In the genomic region with DNA sequence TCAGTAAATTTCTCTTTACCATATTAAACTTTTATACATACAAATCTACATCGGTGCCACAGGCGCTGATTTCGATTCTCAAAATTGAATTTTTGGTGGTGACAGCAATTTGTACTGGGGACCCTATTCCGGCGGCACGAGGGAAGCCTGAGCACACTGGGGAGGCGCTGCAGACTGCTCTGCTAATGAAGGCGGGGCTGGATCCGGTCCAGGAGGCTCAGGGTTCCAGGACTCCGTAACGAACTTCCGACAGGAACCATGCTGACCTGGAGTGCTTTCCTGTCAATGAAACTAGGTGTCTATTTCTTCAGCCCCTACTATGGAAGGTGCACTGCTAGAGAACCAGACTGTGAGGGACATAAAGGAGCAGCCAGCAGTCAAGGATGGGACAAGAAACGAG, we compare ENCODE assay signal across 23 mouse cellular contexts. TPM values are rescaled to one million over a fixed set of nuclear protein-coding genes. Genes with fewer than 3 reads are reported as not detected.
DNase-seq lines count a peak whose midpoint lies in the region; ATAC-seq and TF ChIP-seq lines count a peak whose summit lies in the region.
"Had no signal": no experiment of that assay in that cellular context is flagged by ENCODE, and none has a peak within 500 bp of the region (broad histone marks: within the 10 kb centered on the region; RNA-seq: fewer than 3 reads in every experiment).

No protein-coding gene starts in this region.

- no peaks in the 10 kb centered on the region for H3K27me3 ChIP-seq in cerebellum, adult 2 months (ENCODE audit: control insufficient read depth, insufficient read depth, low read length)
- H3K27me3 ChIP-seq in midbrain, embryonic 15.5 days (replicated peaks): no peaks in the 10 kb centered on the region
- H3K27me3 ChIP-seq in midbrain, embryonic 11.5 days (ENCODE audit: control insufficient read depth, insufficient read depth, low read length): no peaks in the 10 kb centered on the region
- H3K27me3 ChIP-seq: embryonic facial prominence, embryonic 13.5 days; forebrain, embryonic 12.5 days; intestine, embryonic 15.5 days; liver, embryonic 13.5 days; megakaryocyte, embryonic 14.5 days had no signal

- H3K4me1 ChIP-seq in cerebellum, adult 2 months (ENCODE audit: control insufficient read depth, insufficient read depth, low read length): peaks cover 52% of the 10 kb centered on the region
- peaks cover 81% of the 10 kb centered on the region for H3K4me1 ChIP-seq in midbrain, embryonic 15.5 days
- H3K4me1 ChIP-seq in midbrain, embryonic 11.5 days (ENCODE audit: control insufficient read depth, insufficient read depth, low read length): peaks cover 16% of the 10 kb centered on the region
- peaks cover 75% of the 10 kb centered on the region for H3K4me1 ChIP-seq in olfactory bulb, adult 2 months (ENCODE audit: control insufficient read depth, insufficient read depth, low read length)

- no peak overlapping the region for H3K4me3 ChIP-seq in cerebellum, adult 2 months (replicated peaks; ENCODE audit: insufficient read depth, low read depth, low read length)
- no peak overlapping the region for H3K4me3 ChIP-seq in midbrain, embryonic 15.5 days
- no peak overlapping the region for H3K4me3 ChIP-seq in midbrain, embryonic 11.5 days (ENCODE audit: low read depth, low read length)
- no peak overlapping the region for H3K4me3 ChIP-seq in olfactory bulb, adult 2 months (ENCODE audit: insufficient read depth, low read depth, low read length)
- H3K4me3 ChIP-seq: embryonic facial prominence, embryonic 13.5 days; erythroblast, embryonic 14.5 days; forebrain, embryonic 12.5 days; heart, adult 2 months; intestine, embryonic 15.5 days; liver, embryonic 13.5 days; megakaryocyte, embryonic 14.5 days; neural tube, embryonic 15.5 days had no signal

- no peaks in the 10 kb centered on the region for H3K36me3 ChIP-seq in midbrain, embryonic 15.5 days (replicated peaks)
- H3K36me3 ChIP-seq in midbrain, embryonic 11.5 days (ENCODE audit: control insufficient read depth, insufficient read depth, low read length): no peaks in the 10 kb centered on the region

- ATAC-seq in midbrain, embryonic 15.5 days (replicated peaks): no peak
- ATAC-seq in midbrain, embryonic 11.5 days (ENCODE audit: low FRiP score): no peak
- ATAC-seq: hindbrain, embryonic 16.5 days; intestine, embryonic 15.5 days had no signal

- H3K9me3 ChIP-seq in midbrain, embryonic 15.5 days: no peaks in the 10 kb centered on the region
- H3K9me3 ChIP-seq in midbrain, embryonic 11.5 days (ENCODE audit: control insufficient read depth, low read length): no peaks in the 10 kb centered on the region
- H3K9me3 ChIP-seq: embryonic facial prominence, embryonic 13.5 days; forebrain, embryonic 12.5 days; intestine, embryonic 15.5 days; liver, embryonic 13.5 days; megakaryocyte, embryonic 14.5 days; neural tube, embryonic 15.5 days had no signal

- H3K27ac ChIP-seq in cerebellum, adult 2 months (ENCODE audit: insufficient read depth, low read length): no peak overlapping the region
- 0 out of 2 replicates have a peak overlapping the region, but pooled peaks have one; percentile 6 for H3K27ac ChIP-seq in midbrain, embryonic 15.5 days
- no peak overlapping the region for H3K27ac ChIP-seq in midbrain, embryonic 11.5 days (ENCODE audit: low read depth, low read length)
- peak overlapping the region; percentile 87; the same call in 1 of the 2 replicates for H3K27ac ChIP-seq in olfactory bulb, adult 2 months (ENCODE audit: insufficient read depth, low read depth, low read length)
- H3K27ac ChIP-seq: embryonic facial prominence, embryonic 13.5 days; heart, adult 2 months; liver, embryonic 13.5 days had no signal

- H3K9ac ChIP-seq in midbrain, embryonic 15.5 days: no peak overlapping the region
- no peak overlapping the region for H3K9ac ChIP-seq in midbrain, embryonic 11.5 days (ENCODE audit: low read length)
- H3K9ac ChIP-seq: forebrain, embryonic 12.5 days; intestine, embryonic 15.5 days; lung, embryonic 14.5 days had no signal

- no peak for TF ChIP-seq POLR2A in cerebellum, adult 2 months (IDR thresholded peaks at IDR 0.05; ENCODE audit: borderline replicate concordance, insufficient read depth, low read length)
- no peak for TF ChIP-seq POLR2A in olfactory bulb, adult 2 months (IDR thresholded peaks at IDR 0.05; ENCODE audit: insufficient read depth, low read depth, low read length)

- WGBS in cerebellum, adult 2 months: 43% methylated on average over 13 of the region's 13 CpGs
- WGBS in midbrain, embryonic 15.5 days: 68% methylated on average over 13 of the region's 13 CpGs
- WGBS in midbrain, embryonic 11.5 days: 85% methylated on average over 13 of the region's 13 CpGs
- WGBS in olfactory bulb, adult 2 months: 62% methylated on average over 13 of the region's 13 CpGs

- peak; percentile 60 to 69 for DNase-seq in cerebellum, postnatal 14 days
- DNase-seq in cerebellum, adult 2 months: no peak
- peak; percentile 69 for DNase-seq in kidney, postnatal 10 days
- DNase-seq in kidney, adult 8-10 months: no peak
- DNase-seq in midbrain, embryonic 11.5 days (ENCODE audit: low spot score, missing footprints): no peak
- no peak for DNase-seq in lung, postnatal 4 days
- DNase-seq: adrenal gland, adult 2 months; gastrocnemius, postnatal 25 days; heart, adult 2 months; liver, embryonic 13.5 days; lung, embryonic 14.5 days; right cerebral cortex, postnatal 25 days; thymus, postnatal 25 days had no signal

- TF ChIP-seq CTCF in cerebellum, adult 2 months (IDR thresholded peaks at IDR 0.05; ENCODE audit: borderline replicate concordance, insufficient read depth, low read depth, low read length): no peak
- no peak for TF ChIP-seq CTCF in olfactory bulb, adult 2 months (IDR thresholded peaks at IDR 0.05; ENCODE audit: insufficient read depth, low read depth, low read length)

- no peak overlapping the region for H3K4me2 ChIP-seq in midbrain, embryonic 15.5 days
- no peak overlapping the region for H3K4me2 ChIP-seq in midbrain, embryonic 11.5 days
- H3K4me2 ChIP-seq: embryonic facial prominence, embryonic 13.5 days; forebrain, embryonic 12.5 days; intestine, embryonic 15.5 days; lung, embryonic 14.5 days had no signal

RNA-seq across cellular contexts. Expression of a gene that starts 4.4 kb away (rescaled TPM):
- 316 and 330 TPM in 2 replicates for polyA plus RNA-seq in cerebellum, adult 2 months (2012; rRNA removed)
- 365 and 372 TPM in 2 replicates for polyA plus RNA-seq in midbrain, embryonic 15.5 days (2015; fragmentation: Nextera tagmentation; extraction: Ambion mirVana)
- 316 and 332 TPM in 2 replicates for polyA plus RNA-seq in midbrain, embryonic 11.5 days (2014; fragmentation: Nextera tagmentation; extraction: Ambion mirVana)
- polyA plus RNA-seq in olfactory bulb, adult 2 months (2012; ENCODE audit: insufficient read depth, insufficient read length, low replicate concordance, missing spikeins): not detected in 2 replicates

RNA-seq across cellular contexts. Expression of a gene that starts 38.3 kb away (rescaled TPM):
- polyA plus RNA-seq in cerebellum, adult 2 months (2012; rRNA removed): 0.76 and 1.4 TPM in 2 replicates
- 0.21 and 0.40 TPM in 2 replicates for polyA plus RNA-seq in midbrain, embryonic 15.5 days (2015; fragmentation: Nextera tagmentation; extraction: Ambion mirVana)
- 0.07 and 0.48 TPM in 2 replicates for polyA plus RNA-seq in midbrain, embryonic 11.5 days (2014; fragmentation: Nextera tagmentation; extraction: Ambion mirVana)
- not detected in 2 replicates for polyA plus RNA-seq in olfactory bulb, adult 2 months (2012; ENCODE audit: insufficient read depth, insufficient read length, low replicate concordance, missing spikeins)
- polyA plus RNA-seq: erythroblast, embryonic 14.5 days; lung, embryonic 14.5 days; midbrain, postnatal 0 days had no signal

Comparison
In these comparisons a context has a peak if more than half of its experiments do, and no peak if none do; other contexts are left out.
1. DNase-seq: peak in cerebellum, postnatal 14 days (2 of 2) and kidney, postnatal 10 days (single experiment); none in cerebellum, adult 2 months (0 of 2), kidney, adult 8-10 months (0 of 2), midbrain, embryonic 11.5 days (single experiment) and lung, postnatal 4 days (0 of 2).
2. H3K27ac ChIP-seq: peak in midbrain, embryonic 15.5 days (single experiment) and olfactory bulb, adult 2 months (single experiment); none in cerebellum, adult 2 months (single experiment) and midbrain, embryonic 11.5 days (single experiment).